Mouse (Mus musculus): Measurements from ENCODE around the gene Abcf3. TPM values are rescaled to one million over a fixed set of nuclear protein-coding genes. Genes with fewer than 3 reads are reported as not detected.

Abcf3 gene
- polyA plus RNA-seq, 1 experiment from 2014 or later: 63.1 TPM

GRCm38 (mm10) chr16:20596687-20597441 is 48.5 kb downstream of the Abcf3 start:
- Histone ChIP-seq H3K27ac (ENCODE audit: low read length) (peak overlapping the region; percentile 27), H3K9ac (ENCODE audit: low read length) (no peak overlapping the region), H3K9me3 (replicated peaks; ENCODE audit: control insufficient read depth, low read length) (no peaks in the 10 kb centered on the region), H3K4me2 (ENCODE audit: low read depth, low read length) (no peak overlapping the region), H3K4me3 (replicated peaks; ENCODE audit: low read length) (no peak overlapping the region), H3K36me3 (ENCODE audit: control insufficient read depth, insufficient read depth, low read length) (no peaks in the 10 kb centered on the region), H3K4me1 (ENCODE audit: control insufficient read depth, insufficient read depth, low read length) (no peaks in the 10 kb centered on the region; the same call in 1 of the 2 replicates), H3K27me3 (ENCODE audit: control insufficient read depth, insufficient read depth, low read length) (peaks cover 10% of the 10 kb centered on the region)
- ATAC-seq (ENCODE audit: insufficient read depth, low FRiP score): peak; percentile 17; the same call in 1 of the 2 replicates
- 45% methylated on average over 7 of the region's 7 CpGs for WGBS

GRCm38 (mm10) chr16:20600511-20600910 is 52.1 kb downstream of the Abcf3 start:
- Histone ChIP-seq H3K4me3 (replicated peaks; ENCODE audit: low read length) (no peak overlapping the region), H3K27me3 (ENCODE audit: control insufficient read depth, insufficient read depth, low read length) (no peaks in the 10 kb centered on the region), H3K36me3 (ENCODE audit: control insufficient read depth, insufficient read depth, low read length) (peaks cover 1% of the 10 kb centered on the region; the same call in 1 of the 2 replicates), H3K27ac (ENCODE audit: low read length) (no peak overlapping the region), H3K9ac (ENCODE audit: low read length) (no peak overlapping the region), H3K4me2 (ENCODE audit: low read depth, low read length) (no peak overlapping the region), H3K4me1 (ENCODE audit: control insufficient read depth, insufficient read depth, low read length) (no peaks in the 10 kb centered on the region; the same call in 1 of the 2 replicates), H3K9me3 (replicated peaks; ENCODE audit: control insufficient read depth, low read length) (no peaks in the 10 kb centered on the region)
- no peak for ATAC-seq (ENCODE audit: insufficient read depth, low FRiP score)
- WGBS: 75% methylated on average over 5 of the region's 5 CpGs

GRCm38 (mm10) chr16:20604705-20605104 is 56.3 kb downstream of the Abcf3 start:
- 64% methylated on average over 9 of the region's 9 CpGs for WGBS
- ATAC-seq (ENCODE audit: insufficient read depth, low FRiP score): no peak
- Histone ChIP-seq H3K4me3 (replicated peaks; ENCODE audit: low read length) (no peak overlapping the region), H3K4me1 (ENCODE audit: control insufficient read depth, insufficient read depth, low read length) (peaks cover 2% of the 10 kb centered on the region), H3K36me3 (ENCODE audit: control insufficient read depth, insufficient read depth, low read length) (peaks cover 7% of the 10 kb centered on the region; the same call in 1 of the 2 replicates), H3K27me3 (ENCODE audit: control insufficient read depth, insufficient read depth, low read length) (no peaks in the 10 kb centered on the region), H3K9ac (ENCODE audit: low read length) (no peak overlapping the region), H3K27ac (ENCODE audit: low read length) (no peak overlapping the region), H3K9me3 (replicated peaks; ENCODE audit: control insufficient read depth, low read length) (no peaks in the 10 kb centered on the region), H3K4me2 (ENCODE audit: low read depth, low read length) (no peak overlapping the region)

- under 1% methylated on average over 28 of the region's 28 CpGs for WGBS
- Histone ChIP-seq H3K36me3 (ENCODE audit: control insufficient read depth, insufficient read depth, low read length) (peaks cover 4% of the 10 kb centered on the region; the same call in 1 of the 2 replicates), H3K4me2 (ENCODE audit: low read depth, low read length) (peak overlapping the region; percentile 99), H3K4me3 (replicated peaks; ENCODE audit: low read length) (peak overlapping the region; percentile 97), H3K9me3 (replicated peaks; ENCODE audit: control insufficient read depth, low read length) (no peaks in the 10 kb centered on the region), H3K9ac (ENCODE audit: low read length) (peak overlapping the region; percentile 93), H3K27me3 (ENCODE audit: control insufficient read depth, insufficient read depth, low read length) (no peaks in the 10 kb centered on the region), H3K4me1 (ENCODE audit: control insufficient read depth, insufficient read depth, low read length) (peaks cover 7% of the 10 kb centered on the region), H3K27ac (ENCODE audit: low read length) (peak overlapping the region; percentile 91)
- ATAC-seq (ENCODE audit: insufficient read depth, low FRiP score): peak; percentile 55; the same call in 1 of the 2 replicates
Measured at GRCm38 (mm10) chr16:20610501-20611356, 62.4 kb downstream of the Abcf3 start.

MicroRNAs encoded within 50 kb of the gene (microRNA counts, 519-probe panel; counts per million panel counts)
- microRNA mmu-miR-1224: 2,457 counts per million, percentile 52 among the panel's probes with 10 or more counts

Small RNA genes within 50 kb of the gene (microRNA-seq; reads per million reads assigned to microRNA genes)
- 8.6 reads per million, percentile 30 among the genes with 10 or more reads in this experiment for gene Mir1224

Other genes starting within 250 kb of the Abcf3 start
- 76.4 and 90.7 TPM in 2 replicates for gene Parl, start 246.2 kb upstream of the Abcf3 start, polyA plus RNA-seq (2015; fragmentation: Nextera tagmentation; extraction: Ambion mirVana)
- gene Cyp2ab1, start 223.2 kb upstream of the Abcf3 start, polyA plus RNA-seq (2015; fragmentation: Nextera tagmentation; extraction: Ambion mirVana): not detected in 2 replicates
- 59.9 and 60.2 TPM in 2 replicates for gene Abcc5, start 122.2 kb upstream of the Abcf3 start, polyA plus RNA-seq (2015; fragmentation: Nextera tagmentation; extraction: Ambion mirVana)
- gene Eif2b5, start 49.8 kb upstream of the Abcf3 start, polyA plus RNA-seq (2015; fragmentation: Nextera tagmentation; extraction: Ambion mirVana): 93.0 and 94.7 TPM in 2 replicates
- 17.4 and 17.6 TPM in 2 replicates for gene Dvl3, start 31.6 kb upstream of the Abcf3 start, polyA plus RNA-seq (2015; fragmentation: Nextera tagmentation; extraction: Ambion mirVana)
- gene Ap2m1, start 13.1 kb upstream of the Abcf3 start, polyA plus RNA-seq (2015; fragmentation: Nextera tagmentation; extraction: Ambion mirVana): 565 and 588 TPM in 2 replicates
- 3.8 and 4.2 TPM in 2 replicates for gene Vwa5b2, start 40.9 kb downstream of the Abcf3 start, polyA plus RNA-seq (2015; fragmentation: Nextera tagmentation; extraction: Ambion mirVana)
- 26.0 and 30.7 TPM in 2 replicates for gene Eef1akmt4, start 63.0 kb downstream of the Abcf3 start, polyA plus RNA-seq (2015; fragmentation: Nextera tagmentation; extraction: Ambion mirVana)
- 0.14 TPM in 1 of 2 replicates, not detected in the other for gene Gm49333, start 63.0 kb downstream of the Abcf3 start, polyA plus RNA-seq (2015; fragmentation: Nextera tagmentation; extraction: Ambion mirVana)
- 34.0 and 38.2 TPM in 2 replicates for gene Alg3, start 63.2 kb downstream of the Abcf3 start, polyA plus RNA-seq (2015; fragmentation: Nextera tagmentation; extraction: Ambion mirVana)
- gene Camk2n2, start 72.7 kb downstream of the Abcf3 start, polyA plus RNA-seq (2015; fragmentation: Nextera tagmentation; extraction: Ambion mirVana): 0.40 and 0.64 TPM in 2 replicates
- gene Ece2, start 81.3 kb downstream of the Abcf3 start, polyA plus RNA-seq (2015; fragmentation: Nextera tagmentation; extraction: Ambion mirVana): 2.4 and 2.6 TPM in 2 replicates
- 291 and 307 TPM in 2 replicates for gene Psmd2, start 103.1 kb downstream of the Abcf3 start, polyA plus RNA-seq (2015; fragmentation: Nextera tagmentation; extraction: Ambion mirVana)
- gene Eif4g1, start 119.7 kb downstream of the Abcf3 start, polyA plus RNA-seq (2015; fragmentation: Nextera tagmentation; extraction: Ambion mirVana): 144 and 155 TPM in 2 replicates
- 9.7 and 10.3 TPM in 2 replicates for gene Fam131a, start 144.7 kb downstream of the Abcf3 start, polyA plus RNA-seq (2015; fragmentation: Nextera tagmentation; extraction: Ambion mirVana)
- 75.2 and 84.9 TPM in 2 replicates for gene Polr2h, start 169.1 kb downstream of the Abcf3 start, polyA plus RNA-seq (2015; fragmentation: Nextera tagmentation; extraction: Ambion mirVana)
- 11.6 and 12.9 TPM in 2 replicates for gene Clcn2, start 169.2 kb downstream of the Abcf3 start, polyA plus RNA-seq (2015; fragmentation: Nextera tagmentation; extraction: Ambion mirVana)
- gene Chrd, start 184.6 kb downstream of the Abcf3 start, polyA plus RNA-seq (2015; fragmentation: Nextera tagmentation; extraction: Ambion mirVana): 5.2 and 5.6 TPM in 2 replicates
- 1.0 and 1.3 TPM in 2 replicates for gene Thpo, start 185.9 kb downstream of the Abcf3 start, polyA plus RNA-seq (2015; fragmentation: Nextera tagmentation; extraction: Ambion mirVana)